Mouse (Mus musculus) stomach, embryonic 15.5 days (tissue): Measurements from ENCODE around the gene Gm13289. TPM values are rescaled to one million over a fixed set of nuclear protein-coding genes. Genes with fewer than 3 reads are reported as not detected.
A peak's percentile ranks its signal among the peaks of the same experiment; 100 is the strongest.
"Not testable (repeated sequence)": the region's sequence is repeated elsewhere in the genome, so short reads cannot be mapped to it uniquely, and the experiment has no call there.

Experiments
- ATAC-seq: fragments of 200-750 bp; cut with Nextera tagmentation; 2 replicates; pipeline ENCODE4 v1.8.0; 2017; ENCODE audit warnings: low read depth, moderate number of reproducible peaks, moderate TSS enrichment; ENCODE audit not compliant: insufficient read depth, low FRiP score
- H3K27ac ChIP-seq: fragments of 300-500 bp; sonication (generic); 2 replicates; pipeline ENCODE4 v1.5.1; 2015; ENCODE audit warnings: mild to moderate bottlenecking, inconsistent platforms
- H3K27me3 ChIP-seq: fragments of 300-500 bp; sonication (generic); replicated peaks from 2 replicates; pipeline ENCODE4 v1.6.1; 2015; ENCODE audit warnings: inconsistent platforms
- H3K36me3 ChIP-seq: fragments of 300-500 bp; sonication (generic); 2 replicates; pipeline ENCODE4 v1.6.1; 2015; ENCODE audit warnings: inconsistent platforms
- H3K4me1 ChIP-seq: fragments of 300-500 bp; sonication (generic); 2 replicates; pipeline ENCODE4 v1.6.1; 2015; ENCODE audit warnings: inconsistent platforms
- H3K4me2 ChIP-seq: fragments of 300-500 bp; sonication (generic); 2 replicates; pipeline ENCODE4 v1.6.1; 2015; ENCODE audit warnings: mild to moderate bottlenecking, inconsistent platforms
- H3K4me3 ChIP-seq: fragments of 300-500 bp; sonication (generic); replicated peaks from 2 replicates; pipeline ENCODE4 v1.5.1; 2015; ENCODE audit warnings: inconsistent platforms
- H3K9ac ChIP-seq: fragments of 300-500 bp; sonication (generic); 2 replicates; pipeline ENCODE4 v1.6.1; 2015; ENCODE audit warnings: inconsistent platforms
- H3K9me3 ChIP-seq: fragments of 300-500 bp; sonication (generic); 2 replicates; pipeline ENCODE4 v1.6.1; 2016; ENCODE audit warnings: inconsistent platforms
- WGBS: fragments of 180-500 bp; shearing (Covaris S2); methylation state at CpG from one replicate; pipeline ENCODE4 v1.1.7; 2015; 5-methylcytosine and 5-hydroxymethylcytosine counted together
- polyA plus RNA-seq: library from polyadenylated mRNA; unstranded; fragments of >200 nt; fragmentation: Nextera tagmentation; extraction: Ambion mirVana; gene quantifications from 2 replicates; pipeline ENCODE4 v1.2.1, GENCODE M21; 2015

Gm13289 gene
- polyA plus RNA-seq, result not detected in 2 replicates

DNA sequence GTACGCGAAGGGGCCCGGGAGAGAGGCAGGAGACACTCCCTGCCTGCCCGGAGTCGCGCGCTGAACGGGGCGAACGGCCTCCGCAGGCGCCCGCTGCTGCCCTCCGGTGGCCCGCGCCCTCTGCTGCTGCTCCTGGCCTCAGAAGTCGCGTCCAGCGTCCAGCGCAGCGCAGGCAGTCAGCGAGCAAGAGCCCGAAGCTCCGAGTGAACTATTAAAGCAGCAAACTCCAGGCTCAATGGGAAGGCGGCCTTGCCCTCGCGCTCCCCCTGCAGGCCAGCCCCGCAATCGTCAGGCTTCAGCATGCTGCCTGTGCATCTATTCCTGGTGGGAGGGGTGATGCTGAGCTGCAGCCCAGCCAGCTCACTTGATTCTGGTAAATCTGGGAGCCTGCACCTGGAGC lies at the start of gene Gm13289:
Gene Gm13289 (plus strand): TSS at position 301 of the 400 bp plus-strand sequence.
- H3K9ac ChIP-seq, H3K4me3 ChIP-seq, H3K4me1 ChIP-seq, H3K27me3 ChIP-seq, ATAC-seq, H3K4me2 ChIP-seq, H3K36me3 ChIP-seq, H3K9me3 ChIP-seq, H3K27ac ChIP-seq: not testable (repeated sequence)
- WGBS, result no CpG with 5 or more reads among the region's 29 CpGs

DNA sequence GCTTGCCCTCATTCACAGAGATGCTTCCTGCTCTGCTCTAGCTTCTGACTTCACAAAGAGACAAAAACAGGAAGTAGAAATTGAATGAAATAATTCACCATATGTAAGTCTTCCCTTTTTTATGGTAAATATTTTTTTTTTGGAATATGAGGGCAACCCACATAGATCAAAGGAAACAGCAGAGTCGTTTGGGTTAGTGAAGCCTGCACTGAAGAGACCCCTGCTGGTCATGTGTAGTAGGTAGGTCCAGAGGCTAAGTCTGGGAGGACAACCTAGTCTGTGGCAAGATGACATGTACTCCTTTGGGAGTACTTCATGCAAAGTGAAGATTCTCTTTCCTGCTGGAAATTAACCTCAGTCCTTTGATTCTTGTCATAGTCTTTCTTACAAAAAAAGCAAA lies 49.4 kb upstream of the Gm13289 start:
- Histone ChIP-seq H3K4me2 (no peak overlapping the region), H3K27me3 (no peaks in the 10 kb centered on the region), H3K4me3 (no peak overlapping the region), H3K9ac (no peak overlapping the region), H3K9me3 (no peaks in the 10 kb centered on the region), H3K4me1 (no peaks in the 10 kb centered on the region), H3K36me3 (no peaks in the 10 kb centered on the region), H3K27ac (no peak overlapping the region)
- ATAC-seq, result no peak
- 0% methylated on average over 1 of the region's 1 CpGs for WGBS

DNA sequence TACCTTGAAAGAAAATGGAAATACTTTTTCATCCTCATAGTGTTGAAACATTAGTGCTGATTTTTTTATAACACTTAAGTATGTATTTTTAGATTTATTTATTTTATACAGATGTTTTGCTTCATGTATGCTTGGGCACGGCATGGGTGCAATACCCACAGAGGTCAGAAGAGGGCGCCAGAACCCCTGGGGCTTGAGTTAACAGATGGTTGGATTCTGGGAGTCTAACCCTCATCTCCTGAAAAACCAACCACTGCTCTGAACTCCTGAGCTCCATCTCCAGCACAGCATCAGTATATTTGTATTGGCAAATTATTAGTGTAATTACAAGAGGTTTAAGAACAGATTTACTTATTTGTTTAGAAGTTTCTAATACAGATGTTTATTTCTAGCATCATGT lies 38.2 kb upstream of the Gm13289 start:
- 6% methylated on average over 2 of the region's 2 CpGs for WGBS
- H3K9me3 ChIP-seq, result no peaks in the 10 kb centered on the region
- H3K4me1 ChIP-seq, result 0 out of 2 replicates have a peak, but pooled peaks cover 4% of the 10 kb centered on the region
- H3K4me2 ChIP-seq, result no peak overlapping the region
- no peak overlapping the region for H3K27ac ChIP-seq
- H3K9ac ChIP-seq, result no peak overlapping the region
- H3K36me3 ChIP-seq, result no peaks in the 10 kb centered on the region
- no peak for ATAC-seq
- H3K4me3 ChIP-seq, result no peak overlapping the region
- no peaks in the 10 kb centered on the region for H3K27me3 ChIP-seq

DNA sequence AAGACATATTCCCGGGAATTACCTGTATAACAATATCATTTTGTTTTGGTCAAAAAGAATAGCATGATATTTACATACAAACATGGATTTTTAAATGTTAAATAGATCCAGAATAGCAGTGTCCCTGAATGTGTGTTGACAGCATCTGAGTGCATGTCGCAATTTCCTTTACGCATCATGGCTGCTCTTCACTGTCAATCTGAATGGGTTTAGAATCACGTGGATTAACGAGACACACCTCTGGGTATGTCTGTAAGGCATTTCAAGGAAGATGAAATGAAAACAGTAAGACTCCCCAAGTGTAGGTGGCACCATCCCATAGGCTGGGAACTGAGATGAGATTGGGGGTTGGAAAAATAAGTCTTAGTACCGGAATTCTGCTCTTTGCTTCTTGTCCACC lies 37.7 kb upstream of the Gm13289 start:
- Histone ChIP-seq H3K36me3 (no peaks in the 10 kb centered on the region), H3K9me3 (no peaks in the 10 kb centered on the region), H3K4me2 (no peak overlapping the region), H3K27me3 (no peaks in the 10 kb centered on the region), H3K4me3 (no peak overlapping the region), H3K9ac (no peak overlapping the region), H3K4me1 (0 out of 2 replicates have a peak, but pooled peaks cover 4% of the 10 kb centered on the region), H3K27ac (no peak overlapping the region)
- ATAC-seq, result no peak
- WGBS, result 84% methylated on average over 6 of the region's 6 CpGs

DNA sequence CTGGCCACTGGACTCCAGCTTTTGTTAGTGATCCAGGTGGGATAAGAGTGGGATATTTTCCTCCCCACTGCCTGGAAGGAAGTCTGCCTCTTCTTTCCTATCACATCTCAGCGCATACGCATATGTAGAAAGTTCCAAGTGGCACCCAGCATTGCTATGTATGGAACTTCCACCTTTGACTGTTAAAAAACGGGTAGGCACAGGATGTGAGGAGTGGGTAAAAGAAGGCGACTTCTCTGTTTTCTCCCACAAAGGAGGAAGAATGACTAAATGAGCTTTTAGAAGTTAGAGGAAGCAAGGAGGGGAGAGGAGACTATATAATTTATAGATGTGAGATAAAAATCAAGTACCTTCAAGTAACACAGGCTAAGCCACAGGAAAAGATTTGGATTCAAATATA lies 35.3 kb upstream of the Gm13289 start:
- H3K4me1 ChIP-seq, result 0 out of 2 replicates have a peak, but pooled peaks cover 7% of the 10 kb centered on the region
- no peak overlapping the region for H3K9ac ChIP-seq
- no peaks in the 10 kb centered on the region for H3K9me3 ChIP-seq
- WGBS, result 83% methylated on average over 4 of the region's 4 CpGs
- no peak for ATAC-seq
- no peak overlapping the region for H3K27ac ChIP-seq
- H3K4me2 ChIP-seq, result no peak overlapping the region
- no peaks in the 10 kb centered on the region for H3K27me3 ChIP-seq
- no peak overlapping the region for H3K4me3 ChIP-seq
- no peaks in the 10 kb centered on the region for H3K36me3 ChIP-seq

DNA sequence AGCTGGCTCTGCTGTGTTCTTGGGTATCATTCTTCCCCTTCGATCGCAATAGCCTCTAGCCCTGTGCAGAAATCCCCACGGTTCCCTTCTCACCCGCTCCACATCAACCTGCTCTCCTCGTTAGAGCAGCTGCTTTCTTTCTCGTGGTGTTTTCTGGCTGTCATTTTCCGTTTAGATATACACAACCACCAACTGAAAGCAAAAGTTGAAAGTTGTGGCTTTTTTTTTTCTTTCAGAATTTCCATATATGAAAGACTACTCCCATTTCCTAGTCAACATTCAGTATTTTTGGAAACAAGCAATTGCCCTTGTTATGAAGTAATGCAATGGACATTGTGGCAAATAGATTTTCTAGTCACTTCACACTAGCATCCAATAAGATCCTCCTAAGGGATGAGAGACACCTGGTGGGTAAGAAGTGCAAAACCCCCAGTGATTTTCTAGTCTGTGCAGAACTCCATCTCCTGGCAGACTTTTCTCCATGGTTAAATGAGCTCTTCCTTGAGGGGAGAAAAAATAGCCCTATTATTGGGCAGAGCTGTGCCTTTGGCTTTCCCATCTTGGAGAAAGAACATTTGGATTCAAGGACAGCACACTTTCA lies 33.9 kb upstream of the Gm13289 start:
- Histone ChIP-seq H3K27ac (no peak overlapping the region; the same call in 1 of the 2 replicates), H3K9ac (no peak overlapping the region), H3K4me1 (0 out of 2 replicates have a peak, but pooled peaks cover 7% of the 10 kb centered on the region), H3K4me3 (no peak overlapping the region), H3K9me3 (no peaks in the 10 kb centered on the region), H3K27me3 (no peaks in the 10 kb centered on the region), H3K36me3 (no peaks in the 10 kb centered on the region), H3K4me2 (no peak overlapping the region)
- ATAC-seq, result no peak
- 46% methylated on average over 7 of the region's 7 CpGs for WGBS

DNA sequence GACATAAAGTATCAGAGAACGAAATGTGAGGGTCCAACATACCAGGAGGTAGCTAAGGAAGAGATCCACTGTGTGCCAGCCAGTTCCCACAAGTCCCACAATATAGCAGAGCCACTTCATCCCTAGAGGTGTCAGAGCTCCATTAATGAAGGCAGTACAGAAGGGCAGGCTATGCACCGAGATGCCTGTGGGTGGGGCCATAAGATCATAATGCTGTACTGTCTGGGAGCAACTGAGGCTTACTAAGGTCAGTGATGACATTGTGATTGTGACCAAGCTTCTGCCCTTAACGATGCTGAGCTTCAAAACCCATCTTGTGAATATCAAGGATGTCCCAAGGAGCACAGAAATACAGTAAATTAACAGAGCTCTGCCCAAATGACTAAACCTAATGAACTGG lies 32.5 kb upstream of the Gm13289 start:
- H3K9me3 ChIP-seq, result no peaks in the 10 kb centered on the region
- H3K9ac ChIP-seq, result no peak overlapping the region
- no peak overlapping the region for H3K4me3 ChIP-seq
- H3K4me1 ChIP-seq, result 0 out of 2 replicates have a peak, but pooled peaks cover 7% of the 10 kb centered on the region
- WGBS, result 71% methylated on average over 3 of the region's 3 CpGs
- H3K27me3 ChIP-seq, result no peaks in the 10 kb centered on the region
- ATAC-seq, result no peak
- no peak overlapping the region for H3K27ac ChIP-seq
- H3K36me3 ChIP-seq, result no peaks in the 10 kb centered on the region
- H3K4me2 ChIP-seq, result no peak overlapping the region

DNA sequence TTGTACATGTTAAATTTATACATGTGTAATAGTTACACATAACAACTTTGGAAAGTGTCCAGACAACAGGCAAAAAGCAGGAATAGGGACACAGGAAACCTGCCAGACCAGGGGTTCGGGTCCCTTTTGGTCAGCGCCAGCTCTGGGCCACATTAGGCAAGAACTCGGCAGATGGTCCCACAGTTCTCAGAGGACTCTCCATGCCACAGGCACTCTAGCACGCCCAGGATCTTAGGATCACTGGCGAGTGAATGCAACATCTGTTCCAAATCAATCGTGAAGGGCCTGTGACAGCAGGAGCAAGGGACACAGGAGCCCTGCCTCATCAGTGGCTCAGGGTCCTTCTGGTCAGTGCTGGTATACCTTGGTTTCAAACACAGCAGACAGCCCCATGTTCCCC lies 26.8 kb upstream of the Gm13289 start:
- H3K4me2 ChIP-seq, result no peak overlapping the region
- no peaks in the 10 kb centered on the region for H3K27me3 ChIP-seq
- H3K9me3 ChIP-seq, result no peaks in the 10 kb centered on the region
- no peaks in the 10 kb centered on the region for H3K36me3 ChIP-seq
- WGBS, result 52% methylated on average over 6 of the region's 6 CpGs
- H3K4me3 ChIP-seq, result no peak overlapping the region
- no peak for ATAC-seq
- no peak overlapping the region for H3K27ac ChIP-seq
- 0 out of 2 replicates have a peak, but pooled peaks cover 4% of the 10 kb centered on the region for H3K4me1 ChIP-seq
- H3K9ac ChIP-seq, result no peak overlapping the region

DNA sequence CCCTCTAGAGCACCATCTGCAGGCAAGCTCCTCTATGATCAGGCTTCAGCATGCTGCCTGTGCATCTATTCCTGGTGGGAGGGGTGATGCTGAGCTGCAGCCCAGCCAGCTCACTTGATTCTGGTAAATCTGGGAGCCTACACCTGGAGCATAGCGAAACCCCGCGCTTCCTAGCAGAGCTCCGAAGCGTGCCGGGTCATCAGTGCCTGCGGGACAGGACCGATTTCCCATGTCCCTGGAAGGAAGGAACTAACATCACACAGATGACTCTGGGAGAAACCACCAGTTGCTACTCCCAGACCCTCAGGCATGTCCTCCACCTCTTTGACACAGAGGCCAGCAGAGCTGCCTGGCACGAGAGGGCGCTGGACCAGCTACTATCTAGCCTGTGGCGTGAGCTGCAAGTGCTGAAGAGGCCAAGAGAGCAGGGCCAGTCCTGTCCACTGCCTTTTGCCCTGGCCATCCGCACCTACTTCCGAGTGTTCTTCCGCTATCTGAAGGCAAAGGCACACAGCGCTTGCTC lies 21.8 kb upstream of the Gm13289 start, which contains the start of gene Gm13271:
Gene Gm13271 (plus strand): TSS at position 51 of the 523 bp plus-strand sequence.
- H3K4me3 ChIP-seq, H3K9ac ChIP-seq, H3K27ac ChIP-seq, H3K27me3 ChIP-seq, H3K9me3 ChIP-seq, H3K36me3 ChIP-seq, H3K4me2 ChIP-seq, H3K4me1 ChIP-seq, ATAC-seq: not testable (repeated sequence)
- 75% methylated on average over 15 of the region's 15 CpGs for WGBS

DNA sequence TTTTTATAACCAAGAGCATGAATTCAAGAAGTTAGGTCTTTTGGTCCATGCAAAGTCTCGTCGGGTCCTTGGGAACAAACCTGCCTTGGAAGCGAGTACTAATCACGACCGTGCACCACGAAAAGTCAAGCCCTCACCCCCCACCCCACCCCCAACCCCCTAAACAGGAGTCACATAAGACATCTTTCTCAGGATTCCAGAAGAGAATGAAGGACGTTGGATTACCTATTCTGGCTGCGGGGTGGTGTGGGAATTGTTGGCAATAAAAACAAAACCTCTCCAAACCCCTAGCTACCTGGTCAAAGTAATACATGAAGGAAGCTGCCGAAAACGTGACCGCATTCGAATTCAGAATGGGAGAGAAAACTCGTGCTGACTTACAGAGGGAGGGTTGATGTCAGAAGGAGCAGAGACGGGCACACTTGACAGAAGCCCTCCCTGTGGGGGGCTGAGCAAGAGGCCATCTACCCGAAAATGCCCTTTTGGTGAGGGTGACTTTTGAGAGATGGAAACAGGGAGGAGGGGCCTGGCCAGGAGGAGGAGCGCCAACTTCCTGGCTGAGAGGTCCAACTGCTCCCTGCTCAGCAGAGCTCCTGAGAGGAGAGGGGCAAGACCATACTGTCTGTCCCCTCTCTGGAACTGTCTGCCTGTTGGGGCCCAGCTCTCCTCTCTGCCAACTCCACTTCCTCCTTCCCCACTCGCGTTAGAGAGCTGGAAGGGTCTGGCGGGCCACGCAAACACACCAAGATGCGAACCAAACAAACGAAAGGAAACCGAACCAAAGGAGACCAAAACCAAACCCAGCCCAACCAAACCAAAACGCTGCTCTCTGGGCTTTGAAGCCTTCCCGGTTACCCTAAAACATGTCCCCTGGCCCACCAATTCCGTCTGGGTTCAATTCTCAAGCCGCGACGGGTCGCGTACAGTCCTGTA lies 19.9 kb upstream of the Gm13289 start:
- H3K9me3 ChIP-seq, H3K27me3 ChIP-seq, H3K36me3 ChIP-seq, H3K4me1 ChIP-seq, ATAC-seq: not testable (repeated sequence)
- WGBS, result 9% methylated on average over 29 of the region's 31 CpGs
- Histone ChIP-seq H3K27ac (peak overlapping the region; percentile 98), H3K4me2 (peak overlapping the region; percentile 76), H3K4me3 (peak overlapping the region; percentile 57), H3K9ac (peak overlapping the region; percentile 16; the same call in 1 of the 2 replicates)

DNA sequence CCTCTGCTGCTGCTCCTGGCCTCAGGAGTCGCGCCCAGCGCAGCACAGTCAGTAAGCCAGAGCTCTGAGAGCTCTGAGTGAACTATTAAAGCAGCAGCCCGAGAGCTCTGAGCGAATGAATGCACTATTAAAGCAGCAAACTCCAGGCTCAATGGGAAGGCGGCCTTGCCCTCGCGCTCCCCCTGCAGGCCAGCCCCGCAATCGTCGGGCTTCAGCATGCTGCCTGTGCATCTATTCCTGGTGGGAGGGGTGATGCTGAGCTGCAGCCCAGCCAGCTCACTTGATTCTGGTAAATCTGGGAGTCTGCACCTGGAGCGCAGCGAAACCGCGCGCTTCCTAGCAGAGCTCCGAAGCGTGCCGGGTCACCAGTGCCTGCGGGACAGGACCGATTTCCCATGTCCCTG lies 19.1 kb upstream of the Gm13289 start:
- Histone ChIP-seq H3K4me3 (peak overlapping the region; percentile 57), H3K4me2 (peak overlapping the region; percentile 76), H3K27ac (peak overlapping the region; percentile 98), H3K9ac (peak overlapping the region; percentile 16; the same call in 1 of the 2 replicates)
- ATAC-seq, result peak; percentile 100
- not testable (repeated sequence) for H3K9me3 ChIP-seq, H3K4me1 ChIP-seq, H3K36me3 ChIP-seq, H3K27me3 ChIP-seq
- under 1% methylated on average over 21 of the region's 21 CpGs for WGBS

DNA sequence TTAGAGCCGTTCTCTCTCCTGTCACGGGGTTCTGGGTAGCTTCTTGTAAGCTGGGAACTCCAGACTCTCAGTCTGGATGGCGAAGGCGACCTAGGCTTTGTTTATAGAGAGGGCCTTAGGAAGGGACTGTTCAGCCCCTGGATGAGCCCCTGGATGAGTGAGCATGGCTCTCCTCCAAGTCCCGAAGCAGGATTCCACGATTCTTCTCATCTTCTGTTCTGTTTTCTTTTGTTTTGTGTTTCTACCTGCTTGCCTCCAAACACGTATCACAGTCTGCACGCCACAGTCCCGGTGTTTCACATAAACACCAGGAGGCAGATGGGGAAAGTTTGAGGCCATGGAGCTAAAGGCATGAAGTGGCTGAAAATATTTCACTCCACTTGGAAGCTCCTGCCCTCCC lies 18.0 kb upstream of the Gm13289 start:
- 81% methylated on average over 9 of the region's 9 CpGs for WGBS
- not testable (repeated sequence) for H3K27me3 ChIP-seq, H3K4me3 ChIP-seq

More for the DNA sequence above, 18.0 kb upstream of the Gm13289 start:
- H3K27ac ChIP-seq, H3K4me1 ChIP-seq, ATAC-seq, H3K36me3 ChIP-seq, H3K9ac ChIP-seq, H3K9me3 ChIP-seq, H3K4me2 ChIP-seq: not testable (repeated sequence)
